ENCODE assay signal across 19 mouse cellular contexts in the genomic region with DNA sequence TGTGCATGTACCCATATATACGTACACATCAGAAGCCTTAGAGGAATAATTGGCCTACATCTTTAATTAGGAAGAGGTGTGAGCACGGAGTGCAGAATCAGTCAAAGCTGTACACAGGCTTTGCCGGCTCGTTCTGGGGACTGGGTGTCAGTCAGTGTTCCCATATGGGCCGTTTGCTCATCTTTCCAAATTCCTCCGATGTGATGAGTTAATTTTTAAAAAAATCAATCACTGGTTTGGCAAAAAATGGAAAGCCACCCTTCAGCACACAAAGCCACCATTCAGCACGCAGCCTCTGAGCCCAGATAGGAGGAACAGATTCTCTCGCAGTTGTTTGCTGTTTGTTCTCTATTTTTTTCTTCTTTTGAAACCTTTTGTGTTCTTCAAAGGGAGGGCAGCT.
A peak's percentile ranks its signal among the peaks of the same experiment; 100 is the strongest.
DNase-seq lines count a peak whose midpoint lies in the region; ATAC-seq and TF ChIP-seq lines count a peak whose summit lies in the region.
"Had no signal": no experiment of that assay in that cellular context is flagged by ENCODE, and none has a peak within 500 bp of the region (broad histone marks: within the 10 kb centered on the region; RNA-seq: fewer than 3 reads in every experiment).

No protein-coding gene starts in this region.

- DNase-seq in layer of hippocampus, adult 11-12 months (ENCODE audit: low spot score) = peak; percentile 45
- DNase-seq in layer of hippocampus, postnatal 10 days (ENCODE audit: low spot score in 2 of 2) = no peak
- peak; percentile 2 for DNase-seq in right cerebral cortex, postnatal 14 days
- no peak for DNase-seq in right cerebral cortex, adult 18-20 months
- peak; percentile 59 for DNase-seq in forebrain, postnatal 0 days
- no peak for DNase-seq in hindbrain, embryonic 10.5 days (ENCODE audit: low spot score)
- DNase-seq in hindbrain, embryonic 11.5 days (ENCODE audit: low spot score) = no peak
- DNase-seq: adrenal gland, adult 8-10 months; adrenal gland, postnatal 36 days; cerebellum, adult 18-20 months; cerebellum, adult 9-11 months; cerebellum, postnatal 36 days; gastrocnemius, postnatal 10 days; heart, adult 18-20 months; heart, postnatal 14 days had no signal

- H3K4me3 ChIP-seq in forebrain, postnatal 0 days (ENCODE audit: low read depth, low read length) = no peak overlapping the region
- no peak overlapping the region for H3K4me3 ChIP-seq in hindbrain, embryonic 10.5 days
- H3K4me3 ChIP-seq in hindbrain, embryonic 11.5 days (ENCODE audit: low read depth, low read length) = no peak overlapping the region
- H3K4me3 ChIP-seq: embryonic facial prominence, embryonic 13.5 days; heart, embryonic 10.5 days; hindbrain, embryonic 15.5 days had no signal

- WGBS in forebrain, postnatal 0 days = 37% methylated on average over 8 of the region's 8 CpGs
- 81% methylated on average over 8 of the region's 8 CpGs for WGBS in hindbrain, embryonic 10.5 days
- WGBS in hindbrain, embryonic 11.5 days = 80% methylated on average over 8 of the region's 8 CpGs

- no peak overlapping the region for H3K4me2 ChIP-seq in forebrain, postnatal 0 days (ENCODE audit: low read depth)
- H3K4me2 ChIP-seq in hindbrain, embryonic 11.5 days (replicated peaks; ENCODE audit: low read depth, low read length) = no peak overlapping the region
- H3K4me2 ChIP-seq: embryonic facial prominence, embryonic 13.5 days; hindbrain, embryonic 15.5 days had no signal

- no peak overlapping the region for H3K9ac ChIP-seq in forebrain, postnatal 0 days
- H3K9ac ChIP-seq in hindbrain, embryonic 11.5 days (ENCODE audit: low read depth, low read length) = no peak overlapping the region
- H3K9ac ChIP-seq: embryonic facial prominence, embryonic 13.5 days; hindbrain, embryonic 15.5 days had no signal

- no peaks in the 10 kb centered on the region for H3K27me3 ChIP-seq in forebrain, postnatal 0 days (ENCODE audit: insufficient read depth, low read length)
- no peaks in the 10 kb centered on the region for H3K27me3 ChIP-seq in hindbrain, embryonic 10.5 days (ENCODE audit: insufficient read depth, poor library complexity, severe bottlenecking)
- no peaks in the 10 kb centered on the region for H3K27me3 ChIP-seq in hindbrain, embryonic 11.5 days (ENCODE audit: control insufficient read depth, insufficient read depth, low read length)
- H3K27me3 ChIP-seq: embryonic facial prominence, embryonic 13.5 days; hindbrain, embryonic 15.5 days had no signal

- no peaks in the 10 kb centered on the region for H3K4me1 ChIP-seq in forebrain, postnatal 0 days (ENCODE audit: insufficient read depth)
- H3K4me1 ChIP-seq in hindbrain, embryonic 10.5 days (replicated peaks) = 0 out of 2 replicates have a peak, but pooled peaks cover 3% of the 10 kb centered on the region
- H3K4me1 ChIP-seq in hindbrain, embryonic 11.5 days (replicated peaks; ENCODE audit: control insufficient read depth, insufficient read depth, low read length) = no peaks in the 10 kb centered on the region
- H3K4me1 ChIP-seq: embryonic facial prominence, embryonic 13.5 days; heart, embryonic 10.5 days; hindbrain, embryonic 15.5 days had no signal

- H3K36me3 ChIP-seq in forebrain, postnatal 0 days (ENCODE audit: insufficient read depth) = no peaks in the 10 kb centered on the region
- H3K36me3 ChIP-seq in hindbrain, embryonic 10.5 days = no peaks in the 10 kb centered on the region
- H3K36me3 ChIP-seq in hindbrain, embryonic 11.5 days (ENCODE audit: control insufficient read depth, insufficient read depth, low read length) = no peaks in the 10 kb centered on the region
- H3K36me3 ChIP-seq: embryonic facial prominence, embryonic 13.5 days; heart, embryonic 10.5 days; hindbrain, embryonic 15.5 days had no signal

- peak overlapping the region; percentile 15; the same call in 1 of the 2 replicates for H3K27ac ChIP-seq in forebrain, postnatal 0 days (ENCODE audit: low read depth, low read length)
- no peak overlapping the region for H3K27ac ChIP-seq in hindbrain, embryonic 10.5 days
- no peak overlapping the region for H3K27ac ChIP-seq in hindbrain, embryonic 11.5 days (ENCODE audit: low read depth, low read length)
- H3K27ac ChIP-seq: embryonic facial prominence, embryonic 13.5 days; heart, embryonic 10.5 days; hindbrain, embryonic 15.5 days had no signal

- TF ChIP-seq CTCF in forebrain, postnatal 0 days (IDR thresholded peaks at IDR 0.05; ENCODE audit: low read depth) = no peak

- H3K9me3 ChIP-seq in forebrain, postnatal 0 days (ENCODE audit: low read length) = peaks cover 5% of the 10 kb centered on the region; the same call in 1 of the 2 replicates
- H3K9me3 ChIP-seq in hindbrain, embryonic 10.5 days = peaks cover 6% of the 10 kb centered on the region; the same call in 1 of the 2 replicates
- no peaks in the 10 kb centered on the region for H3K9me3 ChIP-seq in hindbrain, embryonic 11.5 days (ENCODE audit: control insufficient read depth, low read length)
- H3K9me3 ChIP-seq: embryonic facial prominence, embryonic 13.5 days; heart, embryonic 10.5 days; hindbrain, embryonic 15.5 days had no signal

- peak; percentile 75 for ATAC-seq in forebrain, postnatal 0 days
- no peak for ATAC-seq in hindbrain, embryonic 11.5 days (ENCODE audit: low FRiP score)
- ATAC-seq: intestine, postnatal 0 days had no signal

Comparison
In these comparisons a context has a peak if more than half of its experiments do, and no peak if none do; other contexts are left out.
1. DNase-seq: peak in layer of hippocampus, adult 11-12 months (single experiment), right cerebral cortex, postnatal 14 days (single experiment) and forebrain, postnatal 0 days (single experiment); none in layer of hippocampus, postnatal 10 days (0 of 2), right cerebral cortex, adult 18-20 months (single experiment), hindbrain, embryonic 10.5 days (single experiment) and hindbrain, embryonic 11.5 days (single experiment).